In the genomic region with DNA sequence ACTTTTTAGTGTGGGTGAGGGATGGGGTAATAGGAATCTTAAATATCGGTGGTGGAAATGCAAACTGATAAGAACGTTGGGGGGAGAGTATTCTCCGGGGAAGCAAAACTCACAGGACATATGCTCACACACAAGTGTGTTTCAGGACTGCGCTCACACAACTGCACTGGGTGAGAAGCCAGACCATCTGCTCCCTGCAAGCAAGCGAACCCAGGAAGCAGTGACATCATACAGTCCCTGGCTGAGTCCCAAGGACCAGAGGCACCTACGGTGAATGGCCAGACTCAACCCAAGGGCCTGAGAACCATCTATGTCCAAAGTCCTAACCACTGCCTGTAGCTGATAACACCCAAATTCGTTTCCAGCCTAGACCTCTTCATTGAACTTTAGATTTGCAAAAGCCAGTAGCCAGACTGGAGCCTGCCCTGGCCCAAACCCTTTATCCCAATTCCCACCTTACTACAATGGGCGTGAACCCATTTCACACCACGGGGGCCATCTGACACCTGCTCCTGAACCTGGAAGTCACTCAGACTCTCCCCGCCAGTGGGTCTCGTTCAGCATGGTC, we compare ENCODE assay signal across 11 mouse cellular contexts. TPM values are rescaled to one million over a fixed set of nuclear protein-coding genes. Genes with fewer than 3 reads are reported as not detected.
DNase-seq lines count a peak whose midpoint lies in the region; ATAC-seq and TF ChIP-seq lines count a peak whose summit lies in the region.
"Had no signal": no experiment of that assay in that cellular context is flagged by ENCODE, and none has a peak within 500 bp of the region (broad histone marks: within the 10 kb centered on the region; RNA-seq: fewer than 3 reads in every experiment).

No protein-coding gene starts in this region.

- H3K27me3 ChIP-seq in kidney, postnatal 0 days (ENCODE audit: insufficient read depth, low read length) = no peaks in the 10 kb centered on the region
- H3K27me3 ChIP-seq in kidney, embryonic 14.5 days (ENCODE audit: control insufficient read depth, insufficient read depth, low read length) = no peaks in the 10 kb centered on the region
- H3K27me3 ChIP-seq in midbrain, embryonic 11.5 days (ENCODE audit: control insufficient read depth, insufficient read depth, low read length) = no peaks in the 10 kb centered on the region

- DNase-seq in kidney, postnatal 0 days (ENCODE audit: low spot score) = no peak
- DNase-seq in cerebellum, adult 8-10 months = peak; percentile 79
- DNase-seq in left cerebral cortex, adult 11 months (ENCODE audit: low spot score) = peak; percentile 14
- peak; percentile 78 to 82 for DNase-seq in right cerebral cortex, postnatal 10 days (ENCODE audit: low spot score in 2 of 2)
- DNase-seq in thymus, postnatal 25 days = no peak
- DNase-seq in midbrain, embryonic 11.5 days (ENCODE audit: low spot score, missing footprints) = no peak
- DNase-seq in heart, postnatal 36 days = no peak
- DNase-seq: gastrocnemius, postnatal 36 days had no signal

- no peaks in the 10 kb centered on the region for H3K4me1 ChIP-seq in kidney, postnatal 0 days (replicated peaks; ENCODE audit: insufficient read depth, low read length)
- H3K4me1 ChIP-seq in kidney, embryonic 14.5 days (ENCODE audit: control insufficient read depth, insufficient read depth, low read length) = no peaks in the 10 kb centered on the region
- H3K4me1 ChIP-seq in midbrain, embryonic 11.5 days (ENCODE audit: control insufficient read depth, insufficient read depth, low read length) = peaks cover 2% of the 10 kb centered on the region; the same call in 1 of the 2 replicates

- H3K4me3 ChIP-seq in kidney, postnatal 0 days (replicated peaks; ENCODE audit: low read depth, low read length) = no peak overlapping the region
- no peak overlapping the region for H3K4me3 ChIP-seq in kidney, embryonic 14.5 days (ENCODE audit: low read length)
- H3K4me3 ChIP-seq in midbrain, embryonic 11.5 days (ENCODE audit: low read depth, low read length) = no peak overlapping the region

- TF ChIP-seq CTCF in kidney, postnatal 0 days (IDR thresholded peaks at IDR 0.05; ENCODE audit: low read depth) = no peak

- intact Hi-C loops in heart, postnatal 36 days (cut with DNase I) = no loop called here

- H3K4me2 ChIP-seq in kidney, postnatal 0 days (ENCODE audit: low read length) = no peak overlapping the region
- H3K4me2 ChIP-seq in kidney, embryonic 14.5 days (replicated peaks; ENCODE audit: low read depth, low read length) = no peak overlapping the region
- no peak overlapping the region for H3K4me2 ChIP-seq in midbrain, embryonic 11.5 days

- 61% methylated on average over 11 of the region's 11 CpGs for WGBS in kidney, postnatal 0 days
- 60% methylated on average over 11 of the region's 11 CpGs for WGBS in kidney, embryonic 14.5 days
- 83% methylated on average over 11 of the region's 11 CpGs for WGBS in midbrain, embryonic 11.5 days

- no peak overlapping the region for H3K27ac ChIP-seq in kidney, postnatal 0 days
- H3K27ac ChIP-seq in kidney, embryonic 14.5 days (ENCODE audit: low read depth, low read length) = no peak overlapping the region
- no peak overlapping the region for H3K27ac ChIP-seq in midbrain, embryonic 11.5 days (ENCODE audit: low read depth, low read length)

- H3K9me3 ChIP-seq in kidney, postnatal 0 days (replicated peaks; ENCODE audit: low read length) = no peaks in the 10 kb centered on the region
- H3K9me3 ChIP-seq in kidney, embryonic 14.5 days (ENCODE audit: control insufficient read depth, low read length) = no peaks in the 10 kb centered on the region
- no peaks in the 10 kb centered on the region for H3K9me3 ChIP-seq in midbrain, embryonic 11.5 days (ENCODE audit: control insufficient read depth, low read length)

- no peaks in the 10 kb centered on the region for H3K36me3 ChIP-seq in kidney, postnatal 0 days (ENCODE audit: insufficient read depth, low read length)
- no peaks in the 10 kb centered on the region for H3K36me3 ChIP-seq in kidney, embryonic 14.5 days (ENCODE audit: control insufficient read depth, insufficient read depth, low read length)
- H3K36me3 ChIP-seq in midbrain, embryonic 11.5 days (ENCODE audit: control insufficient read depth, insufficient read depth, low read length) = no peaks in the 10 kb centered on the region

- ATAC-seq in kidney, postnatal 0 days (replicated peaks; ENCODE audit: low FRiP score, low read depth) = peak; percentile 36; the same call in 1 of the 2 replicates
- ATAC-seq in kidney, embryonic 14.5 days (ENCODE audit: low FRiP score, low TSS enrichment) = no peak
- ATAC-seq in midbrain, embryonic 11.5 days (ENCODE audit: low FRiP score) = no peak

- H3K9ac ChIP-seq in kidney, postnatal 0 days (ENCODE audit: low read depth, low read length) = no peak overlapping the region
- H3K9ac ChIP-seq in kidney, embryonic 14.5 days (ENCODE audit: low read depth, low read length) = no peak overlapping the region
- H3K9ac ChIP-seq in midbrain, embryonic 11.5 days (ENCODE audit: low read length) = no peak overlapping the region

RNA-seq across cellular contexts. Expression of a gene that starts 33.4 kb away (rescaled TPM):
- polyA plus RNA-seq in kidney, postnatal 0 days (2015; fragmentation: Nextera tagmentation; extraction: Ambion mirVana) = not detected in 2 replicates
- polyA plus RNA-seq in kidney, embryonic 14.5 days (2014; fragmentation: Nextera tagmentation; extraction: Ambion mirVana) = not detected in 2 replicates
- not detected in 2 replicates for polyA plus RNA-seq in midbrain, embryonic 11.5 days (2014; fragmentation: Nextera tagmentation; extraction: Ambion mirVana)
- not detected for total RNA-seq in heart, postnatal 36 days (2021)
- total RNA-seq: CH12.LX; gastrocnemius, postnatal 36 days had no signal
- polyA plus RNA-seq: hindbrain, embryonic 11.5 days had no signal

RNA-seq across cellular contexts. Expression of a gene that starts 35.7 kb away (rescaled TPM):
- polyA plus RNA-seq in kidney, postnatal 0 days (2015; fragmentation: Nextera tagmentation; extraction: Ambion mirVana) = 18.0 and 20.8 TPM in 2 replicates
- polyA plus RNA-seq in kidney, embryonic 14.5 days (2014; fragmentation: Nextera tagmentation; extraction: Ambion mirVana) = 13.3 and 14.2 TPM in 2 replicates
- 4.8 and 6.1 TPM in 2 replicates for polyA plus RNA-seq in midbrain, embryonic 11.5 days (2014; fragmentation: Nextera tagmentation; extraction: Ambion mirVana)
- 10 to 100 TPM in 1 of 2 experiments, 1 to 10 TPM in 1; 10.0 to 11.4 TPM for total RNA-seq in heart, postnatal 36 days (2021)

Comparison
In these comparisons a context has a peak if more than half of its experiments do, and no peak if none do; other contexts are left out.
1. DNase-seq: peak in cerebellum, adult 8-10 months (single experiment), left cerebral cortex, adult 11 months (single experiment) and right cerebral cortex, postnatal 10 days (2 of 2); none in kidney, postnatal 0 days (single experiment), thymus, postnatal 25 days (single experiment), midbrain, embryonic 11.5 days (single experiment) and heart, postnatal 36 days (0 of 2).